Mouse (Mus musculus) testis, adult 2 months (tissue): Measurements from ENCODE around the gene Fam50b. TPM values are rescaled to one million over a fixed set of nuclear protein-coding genes. Genes with fewer than 3 reads are reported as not detected.

ENCODE experiments used
- H3K27ac ChIP-seq: fragments of 200-500 bp; 2 replicates; pipeline ENCODE4 v1.5.1; 2012; ENCODE audit warnings: low read depth, low read length; ENCODE audit not compliant: control insufficient read depth, insufficient read depth
- H3K27me3 ChIP-seq: fragments of 200-500 bp; 2 replicates; pipeline ENCODE4 v1.6.1; 2012; ENCODE audit warnings: mild to moderate bottlenecking, low read length, moderate library complexity; ENCODE audit not compliant: control insufficient read depth, insufficient read depth
- H3K36me3 ChIP-seq: fragments of 200-500 bp; 2 replicates; pipeline ENCODE4 v1.6.1; 2012; ENCODE audit warnings: mild to moderate bottlenecking, low read length; ENCODE audit not compliant: control insufficient read depth, insufficient read depth
- H3K4me1 ChIP-seq: fragments of 200-500 bp; 2 replicates; pipeline ENCODE4 v1.6.1; 2012; ENCODE audit warnings: low read length; ENCODE audit not compliant: control insufficient read depth, insufficient read depth
- H3K4me3 ChIP-seq: fragments of 200-500 bp; 2 replicates; pipeline ENCODE4 v1.5.1; 2012; ENCODE audit warnings: low read depth, mild to moderate bottlenecking, low read length, moderate library complexity, mixed read lengths; ENCODE audit not compliant: control insufficient read depth
- CTCF ChIP-seq: fragments of 200-500 bp; IDR thresholded peaks from 2 replicates; pipeline ENCODE4 v1.5.1; 2012; ENCODE audit warnings: low read depth, mild to moderate bottlenecking, inconsistent platforms, low read length, moderate library complexity; ENCODE audit not compliant: control insufficient read depth, insufficient read depth, insufficient replicate concordance
- POLR2A ChIP-seq: fragments of 200-500 bp; IDR thresholded peaks from 2 replicates; pipeline ENCODE4 v1.6.1; 2012; ENCODE audit warnings: low read depth, mild to moderate bottlenecking, inconsistent platforms, low read length, moderate library complexity; ENCODE audit not compliant: control insufficient read depth
- polyA plus RNA-seq: library from polyadenylated mRNA; depleted of rRNA; stranded (reverse); fragments of >200 nt; gene quantifications from 2 replicates; pipeline ENCODE4 v1.2.3, GENCODE M21; 2012

The Fam50b gene
- polyA plus RNA-seq, 1 experiment: 228 TPM

GRCm38 (mm10) chr13:34762136-34762535, 27.5 kb downstream of the Fam50b start:
- Histone ChIP-seq H3K27me3 (no peaks in the 10 kb centered on the region), H3K4me3 (no peak overlapping the region), H3K27ac (no peak overlapping the region), H3K4me1 (peaks cover 14% of the 10 kb centered on the region), H3K36me3 (no peaks in the 10 kb centered on the region)
- TF ChIP-seq POLR2A: no peak

- Histone ChIP-seq H3K4me3 (no peak overlapping the region), H3K4me1 (peaks cover 12% of the 10 kb centered on the region), H3K27ac (no peak overlapping the region), H3K27me3 (no peaks in the 10 kb centered on the region), H3K36me3 (no peaks in the 10 kb centered on the region)
- TF ChIP-seq POLR2A: no peak
Measured at GRCm38 (mm10) chr13:34762865-34763264, 28.2 kb downstream of the Fam50b start.

- H3K27me3 ChIP-seq: no peaks in the 10 kb centered on the region
- no peak overlapping the region for H3K4me3 ChIP-seq
- H3K27ac ChIP-seq: no peak overlapping the region
- no peaks in the 10 kb centered on the region for H3K36me3 ChIP-seq
- TF ChIP-seq POLR2A: no peak
- no peak for TF ChIP-seq CTCF
- no peaks in the 10 kb centered on the region for H3K4me1 ChIP-seq
Measured at GRCm38 (mm10) chr13:34765269-34765668, 30.6 kb downstream of the Fam50b start.

- TF ChIP-seq POLR2A (no peak), CTCF (no peak)
- Histone ChIP-seq H3K36me3 (no peaks in the 10 kb centered on the region), H3K27ac (no peak overlapping the region), H3K4me3 (no peak overlapping the region), H3K27me3 (no peaks in the 10 kb centered on the region), H3K4me1 (no peaks in the 10 kb centered on the region)
Measured at GRCm38 (mm10) chr13:34766572-34766971, 31.9 kb downstream of the Fam50b start.

- H3K4me1 ChIP-seq: no peaks in the 10 kb centered on the region
- no peaks in the 10 kb centered on the region for H3K36me3 ChIP-seq
- no peak overlapping the region for H3K27ac ChIP-seq
- no peak for TF ChIP-seq CTCF
- no peak for TF ChIP-seq POLR2A
- no peak overlapping the region for H3K4me3 ChIP-seq
- H3K27me3 ChIP-seq: no peaks in the 10 kb centered on the region
Measured at GRCm38 (mm10) chr13:34767527-34768292, 33.1 kb downstream of the Fam50b start.

GRCm38 (mm10) chr13:34776767-34777166, 42.1 kb downstream of the Fam50b start:
- Histone ChIP-seq H3K27ac (no peak overlapping the region), H3K36me3 (no peaks in the 10 kb centered on the region), H3K4me3 (no peak overlapping the region), H3K4me1 (no peaks in the 10 kb centered on the region), H3K27me3 (no peaks in the 10 kb centered on the region)
- no peak for TF ChIP-seq CTCF
- no peak for TF ChIP-seq POLR2A

DNA sequence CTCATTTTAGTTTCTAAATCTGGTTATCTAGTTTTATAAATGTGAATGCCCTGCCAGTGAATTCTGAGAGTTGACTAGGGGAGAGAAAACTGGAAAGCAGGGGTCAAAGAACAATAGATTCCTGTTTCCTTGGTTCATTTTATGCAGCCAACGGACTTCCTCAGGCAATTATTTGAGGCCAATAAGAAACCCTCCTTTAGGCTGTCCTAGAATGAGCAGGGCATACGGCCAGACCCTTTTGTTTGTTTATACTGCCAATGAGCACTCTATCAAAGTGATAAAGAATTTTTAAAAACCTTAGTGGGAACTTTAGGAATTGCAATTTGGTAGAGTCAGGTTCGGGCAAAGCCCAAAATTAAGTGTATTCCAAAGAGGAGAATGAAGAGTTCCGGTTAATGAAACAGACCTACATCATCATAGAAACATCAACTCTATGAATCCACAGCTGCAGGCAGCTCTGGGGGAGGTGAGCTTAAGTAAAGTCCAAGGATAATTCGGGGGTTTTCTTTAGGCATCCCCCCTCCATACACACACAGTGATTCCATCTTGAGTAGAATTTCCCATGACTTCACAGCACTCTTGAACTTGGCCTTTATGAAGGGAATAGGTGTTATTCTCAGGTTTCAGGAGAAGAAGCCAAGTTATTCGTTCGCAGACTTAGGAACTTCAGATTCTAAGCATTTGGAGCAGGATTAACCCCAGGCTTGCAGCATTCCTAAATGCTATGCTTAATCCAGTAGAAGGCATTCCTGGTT, 46.4 kb downstream of the Fam50b start:
- Histone ChIP-seq H3K27ac (no peak overlapping the region), H3K27me3 (no peaks in the 10 kb centered on the region), H3K36me3 (no peaks in the 10 kb centered on the region), H3K4me1 (no peaks in the 10 kb centered on the region), H3K4me3 (no peak overlapping the region)
- no peak for TF ChIP-seq CTCF
- no peak for TF ChIP-seq POLR2A

DNA sequence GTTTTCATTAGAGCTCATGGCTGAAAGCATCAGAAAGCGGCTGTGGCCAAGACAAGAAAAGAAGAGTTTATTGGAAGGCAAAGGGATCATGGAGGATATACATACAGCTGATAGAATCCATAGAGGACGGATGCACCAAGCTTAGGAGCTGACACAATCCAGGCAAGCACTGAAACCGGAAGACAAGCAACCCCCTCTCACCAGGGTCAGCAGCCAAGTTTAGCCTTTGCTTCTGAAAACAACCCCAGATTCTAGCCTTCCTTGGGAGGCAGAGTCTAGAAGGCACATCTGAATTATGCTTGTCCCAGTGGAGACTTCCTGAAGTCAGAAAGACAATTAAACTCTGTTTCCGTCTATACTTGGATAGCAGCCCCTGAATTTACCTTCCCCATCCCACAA, 47.0 kb downstream of the Fam50b start:
- Histone ChIP-seq H3K27ac (no peak overlapping the region), H3K4me3 (no peak overlapping the region), H3K36me3 (no peaks in the 10 kb centered on the region), H3K27me3 (no peaks in the 10 kb centered on the region), H3K4me1 (no peaks in the 10 kb centered on the region)
- TF ChIP-seq CTCF (no peak), POLR2A (no peak)
